Mouse (Mus musculus): Measurements from ENCODE around the gene Dock4. TPM values are rescaled to one million over a fixed set of nuclear protein-coding genes. Genes with fewer than 3 reads are reported as not detected.

The Dock4 gene
- polyA plus RNA-seq, 1 experiment from 2014 or later, result 25.1 TPM

- H3K4me3 ChIP-seq, result no peak overlapping the region
- DNase-seq (ENCODE audit: low spot score), result no peak
- 75% methylated on average over 9 of the region's 9 CpGs for WGBS
- H3K36me3 ChIP-seq, result no peaks in the 10 kb centered on the region
- H3K27me3 ChIP-seq (ENCODE audit: insufficient read depth, poor library complexity, severe bottlenecking), result no peaks in the 10 kb centered on the region
- H3K9me3 ChIP-seq, result no peaks in the 10 kb centered on the region
- no peak overlapping the region for H3K27ac ChIP-seq
- H3K4me1 ChIP-seq (replicated peaks), result peaks cover 3% of the 10 kb centered on the region; the same call in 1 of the 2 replicates
Measured at GRCm38 (mm10) chr12:40568971-40569968, 123.5 kb downstream of the Dock4 start.

- DNase-seq (ENCODE audit: low spot score), result no peak
- WGBS, result 57% methylated on average over 1 of the region's 1 CpGs
- no peak overlapping the region for H3K27ac ChIP-seq
- no peaks in the 10 kb centered on the region for H3K27me3 ChIP-seq (ENCODE audit: insufficient read depth, poor library complexity, severe bottlenecking)
- H3K36me3 ChIP-seq, result no peaks in the 10 kb centered on the region
- H3K4me1 ChIP-seq (replicated peaks), result peaks cover 3% of the 10 kb centered on the region; the same call in 1 of the 2 replicates
- H3K9me3 ChIP-seq, result no peaks in the 10 kb centered on the region
- H3K4me3 ChIP-seq, result no peak overlapping the region
Measured at GRCm38 (mm10) chr12:40570250-40570649, 124.5 kb downstream of the Dock4 start.

- no peak overlapping the region for H3K4me3 ChIP-seq
- no peaks in the 10 kb centered on the region for H3K36me3 ChIP-seq
- WGBS, result 73% methylated on average over 3 of the region's 3 CpGs
- no peaks in the 10 kb centered on the region for H3K9me3 ChIP-seq
- no peak overlapping the region for H3K27ac ChIP-seq
- no peak for DNase-seq (ENCODE audit: low spot score)
- H3K27me3 ChIP-seq (ENCODE audit: insufficient read depth, poor library complexity, severe bottlenecking), result no peaks in the 10 kb centered on the region
- 0 out of 2 replicates have a peak, but pooled peaks cover 3% of the 10 kb centered on the region for H3K4me1 ChIP-seq (replicated peaks)
Measured at GRCm38 (mm10) chr12:40574051-40574450, 128.3 kb downstream of the Dock4 start.

- Histone ChIP-seq H3K27ac (no peak overlapping the region), H3K4me1 (replicated peaks) (peaks cover 16% of the 10 kb centered on the region), H3K27me3 (ENCODE audit: insufficient read depth, poor library complexity, severe bottlenecking) (no peaks in the 10 kb centered on the region), H3K36me3 (no peaks in the 10 kb centered on the region), H3K4me3 (no peak overlapping the region), H3K9me3 (no peaks in the 10 kb centered on the region)
- 87% methylated on average over 2 of the region's 2 CpGs for WGBS
- DNase-seq (ENCODE audit: low spot score), result no peak
Measured at GRCm38 (mm10) chr12:40576749-40577148, 131.0 kb downstream of the Dock4 start.

GRCm38 (mm10) chr12:40580351-40580750 is 134.6 kb downstream of the Dock4 start:
- no peak overlapping the region for H3K27ac ChIP-seq
- no peaks in the 10 kb centered on the region for H3K36me3 ChIP-seq
- no peak for DNase-seq (ENCODE audit: low spot score)
- H3K4me1 ChIP-seq (replicated peaks), result peaks cover 13% of the 10 kb centered on the region
- no peaks in the 10 kb centered on the region for H3K9me3 ChIP-seq
- H3K27me3 ChIP-seq (ENCODE audit: insufficient read depth, poor library complexity, severe bottlenecking), result no peaks in the 10 kb centered on the region
- no peak overlapping the region for H3K4me3 ChIP-seq
- 56% methylated on average over 2 of the region's 2 CpGs for WGBS

GRCm38 (mm10) chr12:40581037-40581436 is 135.3 kb downstream of the Dock4 start:
- Histone ChIP-seq H3K27me3 (ENCODE audit: insufficient read depth, poor library complexity, severe bottlenecking) (no peaks in the 10 kb centered on the region), H3K36me3 (no peaks in the 10 kb centered on the region), H3K4me3 (no peak overlapping the region), H3K4me1 (replicated peaks) (peaks cover 13% of the 10 kb centered on the region), H3K27ac (no peak overlapping the region), H3K9me3 (no peaks in the 10 kb centered on the region)
- DNase-seq (ENCODE audit: low spot score), result no peak
- 52% methylated on average over 3 of the region's 3 CpGs for WGBS

- Histone ChIP-seq H3K4me3 (no peak overlapping the region), H3K36me3 (no peaks in the 10 kb centered on the region), H3K27me3 (ENCODE audit: insufficient read depth, poor library complexity, severe bottlenecking) (no peaks in the 10 kb centered on the region), H3K4me1 (replicated peaks) (peaks cover 13% of the 10 kb centered on the region), H3K27ac (no peak overlapping the region), H3K9me3 (no peaks in the 10 kb centered on the region)
- no peak for DNase-seq (ENCODE audit: low spot score)
- 80% methylated on average over 5 of the region's 5 CpGs for WGBS
Measured at GRCm38 (mm10) chr12:40582059-40582458, 136.3 kb downstream of the Dock4 start.

- Histone ChIP-seq H3K27me3 (ENCODE audit: insufficient read depth, poor library complexity, severe bottlenecking) (no peaks in the 10 kb centered on the region), H3K27ac (no peak overlapping the region), H3K36me3 (no peaks in the 10 kb centered on the region), H3K9me3 (no peaks in the 10 kb centered on the region), H3K4me3 (no peak overlapping the region), H3K4me1 (replicated peaks) (peaks cover 12% of the 10 kb centered on the region)
- 86% methylated on average over 7 of the region's 7 CpGs for WGBS
- DNase-seq (ENCODE audit: low spot score), result no peak
Measured at GRCm38 (mm10) chr12:40584526-40585289, 139.0 kb downstream of the Dock4 start.

- Histone ChIP-seq H3K9me3 (no peaks in the 10 kb centered on the region), H3K27ac (no peak overlapping the region), H3K27me3 (ENCODE audit: insufficient read depth, poor library complexity, severe bottlenecking) (no peaks in the 10 kb centered on the region), H3K36me3 (no peaks in the 10 kb centered on the region), H3K4me1 (replicated peaks) (peaks cover 4% of the 10 kb centered on the region), H3K4me3 (no peak overlapping the region)
- WGBS, result 91% methylated on average over 4 of the region's 4 CpGs
- no peak for DNase-seq (ENCODE audit: low spot score)
Measured at GRCm38 (mm10) chr12:40585456-40586141, 139.8 kb downstream of the Dock4 start.

- H3K9me3 ChIP-seq, result no peaks in the 10 kb centered on the region
Measured at GRCm38 (mm10) chr12:40594161-40594560, 148.4 kb downstream of the Dock4 start.

GRCm38 (mm10) chr12:40595440-40595839 is 149.7 kb downstream of the Dock4 start:
- H3K4me3 ChIP-seq, result no peak overlapping the region
- 89% methylated on average over 6 of the region's 6 CpGs for WGBS
- no peak for DNase-seq (ENCODE audit: low spot score)
- no peaks in the 10 kb centered on the region for H3K9me3 ChIP-seq
- H3K27me3 ChIP-seq (ENCODE audit: insufficient read depth, poor library complexity, severe bottlenecking), result no peaks in the 10 kb centered on the region
- H3K36me3 ChIP-seq, result no peaks in the 10 kb centered on the region
- no peaks in the 10 kb centered on the region for H3K4me1 ChIP-seq (replicated peaks)
- no peak overlapping the region for H3K27ac ChIP-seq

More at GRCm38 (mm10) chr12:40594161-40594560, 148.4 kb downstream of the Dock4 start:
- DNase-seq (ENCODE audit: low spot score), result no peak
- no peaks in the 10 kb centered on the region for H3K27me3 ChIP-seq (ENCODE audit: insufficient read depth, poor library complexity, severe bottlenecking)
- WGBS, result 86% methylated on average over 4 of the region's 4 CpGs
- no peak overlapping the region for H3K4me3 ChIP-seq
- H3K4me1 ChIP-seq (replicated peaks), result no peaks in the 10 kb centered on the region
- no peak overlapping the region for H3K27ac ChIP-seq
- H3K36me3 ChIP-seq, result no peaks in the 10 kb centered on the region

GRCm38 (mm10) chr12:40596020-40596419 is 150.3 kb downstream of the Dock4 start:
- Histone ChIP-seq H3K27me3 (ENCODE audit: insufficient read depth, poor library complexity, severe bottlenecking) (no peaks in the 10 kb centered on the region), H3K4me1 (replicated peaks) (no peaks in the 10 kb centered on the region), H3K36me3 (no peaks in the 10 kb centered on the region), H3K27ac (no peak overlapping the region), H3K9me3 (no peaks in the 10 kb centered on the region), H3K4me3 (no peak overlapping the region)
- WGBS, result 86% methylated on average over 7 of the region's 7 CpGs
- no peak for DNase-seq (ENCODE audit: low spot score)

All from hindbrain, embryonic 10.5 days (tissue).